Mouse (Mus musculus) liver, adult (tissue): ENCODE measurements around the gene Hist1h2ba.

Source experiments
- GATA4 ChIP-seq: IDR thresholded peaks from 2 replicates; pipeline ENCODE4 v1.6.1; 2014; ENCODE audit warnings: mild to moderate bottlenecking, low read length; ENCODE audit not compliant: insufficient replicate concordance

The Hist1h2ba gene

DNA sequence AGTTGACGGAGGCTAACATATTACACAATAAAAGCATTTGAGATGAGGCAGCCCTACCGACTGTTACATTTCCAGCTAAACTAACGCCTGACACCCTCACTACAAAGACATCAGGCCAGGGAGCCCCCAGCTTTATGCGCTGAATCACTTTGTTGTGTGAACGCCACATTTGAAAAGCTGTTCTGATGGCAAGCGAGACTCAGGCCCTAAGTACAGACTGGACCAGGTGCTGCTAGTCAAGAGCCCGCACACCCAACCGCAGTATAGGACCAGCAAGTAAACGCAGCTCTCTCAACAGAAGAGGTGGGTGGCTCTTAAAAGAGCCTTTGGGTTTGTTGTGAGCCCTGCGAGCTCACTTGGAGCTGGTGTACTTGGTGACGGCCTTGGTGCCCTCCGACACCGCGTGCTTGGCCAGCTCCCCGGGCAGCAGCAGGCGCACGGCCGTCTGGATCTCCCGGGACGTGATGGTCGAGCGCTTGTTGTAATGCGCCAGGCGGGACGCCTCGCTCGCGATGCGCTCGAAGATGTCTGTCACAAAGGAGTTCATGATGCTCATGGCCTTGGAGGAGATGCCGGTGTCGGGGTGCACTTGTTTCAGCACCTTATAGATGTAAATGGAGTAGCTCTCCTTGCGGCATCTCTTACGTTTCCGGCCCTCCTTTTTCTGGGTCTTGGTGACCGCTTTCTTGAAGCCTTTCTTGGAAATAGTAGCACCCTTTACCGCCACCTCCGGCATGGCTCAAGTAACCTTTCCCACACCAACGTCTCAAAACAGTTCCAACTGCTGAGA is at the start of gene Hist1h2ba:
TSS of gene Hist1h2ba (minus strand) at position 736 of the 790 bp plus-strand sequence.
- no peak for TF ChIP-seq GATA4

DNA sequence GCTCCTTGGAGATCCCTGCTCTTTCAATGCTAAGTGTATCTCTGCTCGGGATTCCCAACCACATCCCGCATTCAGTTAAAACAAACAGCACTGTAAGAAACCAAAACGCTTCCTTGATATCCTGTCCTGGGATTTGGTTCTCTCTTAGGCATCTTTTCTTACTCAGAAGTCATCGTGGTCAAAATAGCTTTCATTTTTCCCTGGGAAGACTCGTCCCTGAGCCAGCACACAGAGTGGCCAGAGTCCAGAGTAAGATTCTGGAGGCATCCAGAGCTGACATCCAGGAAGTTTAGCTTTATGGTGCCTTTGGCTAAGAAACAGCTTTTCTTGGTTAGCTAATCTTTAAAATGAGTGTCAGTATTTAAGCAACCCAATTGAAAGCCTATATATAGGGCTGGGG is 38.3 kb upstream of the Hist1h2ba start:
- no peak for TF ChIP-seq GATA4

DNA sequence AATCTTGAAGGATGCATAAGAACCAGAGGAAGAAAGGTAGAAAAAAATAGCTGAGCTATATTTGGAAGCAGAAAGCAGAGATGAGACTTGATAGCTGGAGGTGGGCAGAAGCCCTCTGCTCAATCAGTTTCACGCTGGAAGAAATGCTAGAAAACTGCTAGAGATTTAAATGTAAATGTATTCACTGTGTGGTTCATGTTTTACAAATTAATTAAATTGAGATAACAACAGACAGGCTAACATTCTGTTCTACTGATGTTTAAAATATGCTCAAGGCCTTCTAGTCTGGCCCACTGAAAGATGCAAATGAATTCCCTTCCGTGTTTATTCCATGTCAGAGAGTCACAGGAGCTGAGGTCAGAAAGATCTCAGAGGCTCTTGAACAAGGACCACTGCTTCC is 37.9 kb upstream of the Hist1h2ba start:
- no peak for TF ChIP-seq GATA4

DNA sequence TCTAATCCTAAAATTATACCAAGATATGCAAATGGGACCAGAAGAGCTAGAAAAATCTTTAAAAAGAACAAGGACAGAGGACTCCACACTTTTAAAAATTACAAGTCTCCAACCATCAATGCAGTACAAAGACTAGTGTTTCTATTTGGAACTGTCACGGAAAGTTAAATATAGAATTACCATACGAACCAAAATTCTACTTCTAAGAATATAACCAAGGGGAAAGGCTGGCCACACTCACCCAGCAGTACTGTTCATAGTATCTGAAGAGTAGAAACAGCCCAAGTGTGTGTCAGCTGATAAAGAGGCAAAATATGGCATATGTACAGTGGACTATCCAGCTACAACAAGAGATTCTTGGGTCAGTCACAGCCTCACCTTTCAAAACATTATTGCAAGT is 31.0 kb upstream of the Hist1h2ba start:
- no peak for TF ChIP-seq GATA4

DNA sequence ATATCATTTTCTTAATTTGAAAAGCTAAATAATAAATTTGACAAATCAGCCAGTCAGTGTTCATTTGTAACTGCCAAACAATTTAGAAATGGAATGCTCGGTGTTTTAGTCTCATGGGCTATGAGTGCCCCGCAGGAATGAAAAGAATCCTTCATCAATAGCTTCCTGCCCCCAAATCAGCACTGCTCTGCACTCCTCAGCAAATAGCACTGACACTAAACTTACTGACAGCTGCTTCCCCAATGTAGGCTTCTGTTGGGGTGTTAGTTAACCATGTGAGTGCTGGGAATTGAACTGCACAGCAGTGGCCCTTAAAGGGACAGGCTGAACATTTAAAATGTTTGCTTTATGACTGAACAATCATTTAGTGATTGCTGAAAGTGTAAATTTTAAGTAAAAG is 25.8 kb upstream of the Hist1h2ba start:
- TF ChIP-seq GATA4: no peak

DNA sequence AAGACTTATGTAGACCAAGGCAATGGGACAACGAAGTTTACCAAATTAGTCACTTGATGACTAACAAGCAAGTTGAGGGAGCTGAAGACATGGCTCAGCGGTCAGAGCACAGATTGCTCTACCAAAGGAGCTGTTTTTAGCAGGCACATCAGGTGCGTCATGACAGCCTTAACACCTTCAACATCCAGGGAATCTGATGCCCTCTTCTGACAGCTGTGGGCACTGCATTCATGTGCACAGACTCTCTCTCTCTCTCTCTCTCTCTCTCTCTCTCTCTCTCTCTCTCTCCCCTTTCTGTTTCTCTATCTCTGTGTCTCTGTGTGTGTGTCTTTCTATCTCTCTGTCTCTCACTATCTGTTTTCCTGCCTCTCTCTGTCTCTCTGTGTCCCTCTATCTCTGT is 17.0 kb upstream of the Hist1h2ba start:
- no peak for TF ChIP-seq GATA4

DNA sequence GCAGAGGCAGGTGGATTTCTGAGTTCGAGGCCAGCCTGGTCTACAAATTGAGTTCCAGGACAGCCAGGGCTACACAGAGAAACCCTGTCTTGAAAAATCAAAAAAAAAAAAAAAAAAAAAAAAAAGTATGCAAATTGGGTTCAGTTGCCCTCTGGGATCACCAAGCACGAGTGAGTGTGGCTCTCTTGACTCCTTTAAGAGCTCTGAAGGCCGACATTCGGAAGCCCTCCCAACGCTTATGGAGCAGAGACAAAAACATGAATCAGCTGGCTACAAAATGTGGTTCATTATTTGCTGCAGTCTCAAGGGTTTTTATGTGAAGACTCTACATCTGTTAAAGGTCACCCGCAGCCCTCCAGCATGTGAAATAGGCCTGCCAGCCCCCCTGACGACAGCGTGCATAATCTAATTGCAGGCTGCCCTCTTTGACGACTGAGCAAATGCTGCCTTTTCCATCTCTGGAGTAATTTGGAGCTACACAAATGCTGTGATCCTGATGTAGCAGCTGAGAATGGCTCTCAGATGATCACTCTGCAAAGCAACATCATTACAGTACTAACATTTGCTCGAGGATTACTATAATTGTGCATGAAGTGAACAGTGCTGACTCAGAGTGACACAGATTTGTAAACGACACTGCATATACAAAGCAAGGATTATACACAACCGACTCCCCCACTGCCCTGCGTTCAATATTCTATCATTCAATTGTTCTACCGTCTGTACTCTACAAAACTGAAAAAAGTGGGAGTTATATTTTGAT is 15.7 kb upstream of the Hist1h2ba start:
- no peak for TF ChIP-seq GATA4

DNA sequence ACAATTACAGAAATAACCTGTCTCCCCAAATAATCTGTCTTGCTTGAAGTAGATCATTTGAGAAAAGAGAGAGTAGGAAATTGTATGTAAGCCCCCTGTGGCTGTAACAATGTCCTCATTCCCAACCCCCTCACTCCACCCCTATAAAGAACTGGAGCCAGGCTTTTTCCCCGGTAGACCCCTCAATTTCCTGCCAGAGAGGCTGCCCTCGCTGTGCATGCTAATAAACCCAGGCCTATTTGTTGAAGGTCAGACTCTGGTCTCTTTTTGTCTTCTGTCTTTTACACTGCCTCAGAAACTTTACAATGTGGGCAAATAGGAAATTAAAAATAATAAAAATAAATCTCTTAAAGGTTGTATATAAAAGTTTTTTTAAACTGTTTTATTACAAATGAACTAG is 12.3 kb upstream of the Hist1h2ba start:
- no peak for TF ChIP-seq GATA4

DNA sequence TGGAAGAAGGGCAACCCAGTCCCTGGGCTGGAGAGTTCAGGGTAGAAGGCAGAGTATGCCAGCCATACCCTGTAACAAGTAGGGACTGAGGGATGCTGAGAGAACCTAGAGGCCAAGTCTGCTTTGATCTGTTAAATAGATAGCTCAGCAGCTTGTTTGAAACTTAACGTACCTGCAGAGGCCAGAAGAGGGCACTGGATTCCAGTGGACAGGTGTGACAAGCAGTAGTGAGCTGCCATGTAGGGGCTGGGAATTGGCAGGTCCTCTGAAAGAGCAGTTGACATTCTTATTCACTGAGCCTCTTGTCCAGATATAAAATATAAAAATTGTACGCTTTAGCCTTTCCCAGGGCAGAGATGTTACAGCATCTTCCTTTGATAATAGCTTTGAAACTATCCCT is 8.9 kb upstream of the Hist1h2ba start:
- no peak for TF ChIP-seq GATA4

DNA sequence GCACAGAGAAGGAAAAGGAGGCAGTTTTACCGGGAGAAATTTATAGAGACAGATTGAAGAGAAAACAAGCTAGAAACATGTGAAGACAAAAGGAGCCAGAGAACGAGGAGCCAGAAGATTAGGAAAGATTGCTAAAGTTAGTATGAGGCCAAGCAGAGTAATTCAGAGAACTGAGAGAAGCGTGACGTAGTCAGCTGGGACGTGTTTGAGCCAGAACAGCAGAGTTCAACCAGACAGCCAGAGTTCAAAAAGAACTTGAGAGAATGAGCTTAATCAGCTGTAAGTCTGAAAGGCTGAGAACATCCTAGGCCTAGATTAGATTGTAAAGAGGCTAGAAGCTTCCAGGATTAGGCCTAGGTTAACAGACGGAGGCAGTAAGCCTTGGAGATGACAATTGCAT is 6.3 kb upstream of the Hist1h2ba start:
- no peak for TF ChIP-seq GATA4

DNA sequence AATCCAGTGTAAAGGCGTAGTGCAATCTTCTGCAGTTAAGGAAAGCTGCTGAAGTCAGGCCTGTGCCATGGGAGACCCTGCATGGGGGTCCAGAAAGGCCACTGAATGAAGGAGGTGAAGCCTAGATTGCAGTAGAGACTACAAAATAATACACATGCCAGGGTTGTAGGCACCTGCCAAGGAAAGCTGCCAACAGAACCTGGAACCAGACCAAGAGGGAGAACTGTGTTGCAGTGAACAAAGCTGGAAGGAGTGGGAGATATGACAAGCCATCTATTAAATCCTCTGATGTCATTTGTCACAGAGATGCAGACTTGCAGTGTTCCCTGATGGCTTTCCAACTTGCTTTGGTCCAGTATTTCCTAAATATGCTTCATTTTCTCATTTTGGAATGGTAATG is 4.7 kb upstream of the Hist1h2ba start:
- no peak for TF ChIP-seq GATA4

DNA sequence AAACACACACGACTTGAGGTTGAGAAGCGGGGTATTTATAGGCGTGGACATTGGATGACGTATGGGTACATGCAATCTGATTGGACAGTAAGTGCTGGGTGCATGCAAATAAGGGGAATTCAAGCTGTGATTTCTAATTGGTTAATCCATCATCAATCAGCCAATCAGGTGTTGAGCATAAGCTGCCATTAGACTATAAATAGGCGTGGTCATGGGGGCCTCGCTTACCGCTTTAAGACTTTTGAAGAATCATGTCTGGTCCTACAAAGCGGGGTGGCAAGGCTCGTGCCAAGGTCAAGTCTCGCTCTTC is 210 bp upstream of the Hist1h2ba start, which contains the start of gene Hist1h2aa:
TSS of gene Hist1h2aa (plus strand) at position 252 of the 310 bp plus-strand sequence.
- no peak for TF ChIP-seq GATA4

DNA sequence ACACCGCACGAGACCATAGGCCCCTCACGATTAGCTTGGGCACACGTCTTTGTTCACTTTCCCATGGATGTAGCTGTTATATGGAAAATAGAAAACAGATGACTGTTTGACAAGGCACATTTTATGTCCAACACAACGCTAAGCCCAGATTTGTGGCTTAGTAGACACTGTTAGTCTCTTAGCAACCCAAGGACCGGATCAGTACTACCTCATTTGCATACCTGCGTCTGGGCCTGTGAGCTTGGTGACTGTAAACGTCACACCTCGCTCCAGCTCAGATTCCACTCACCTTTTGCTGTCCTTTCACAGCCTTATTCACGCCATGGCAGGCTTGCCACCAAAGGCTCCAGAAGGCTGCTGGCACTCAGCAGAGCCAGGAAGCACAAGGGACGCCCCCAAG is 3.1 kb downstream of the Hist1h2ba start:
- no peak for TF ChIP-seq GATA4

DNA sequence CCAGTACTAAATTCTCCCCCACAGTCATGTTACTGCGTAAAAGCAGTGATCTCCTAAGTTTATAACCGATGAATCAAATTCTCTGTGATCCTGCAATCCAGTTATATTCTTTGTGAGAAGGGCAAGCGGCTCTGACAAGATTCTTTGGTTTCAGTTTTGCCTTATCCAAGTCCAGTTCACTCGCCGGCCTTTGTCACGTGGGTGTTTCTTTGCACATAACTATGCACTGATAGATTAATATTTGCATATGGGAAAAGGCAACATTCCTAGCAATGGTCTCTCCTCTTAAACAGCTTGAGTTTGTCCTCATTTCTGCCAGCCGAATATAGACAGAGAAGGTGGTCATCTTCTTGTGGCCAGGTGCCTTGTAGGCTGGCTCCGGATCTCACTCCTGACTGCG is 3.5 kb downstream of the Hist1h2ba start:
- TF ChIP-seq GATA4: no peak

DNA sequence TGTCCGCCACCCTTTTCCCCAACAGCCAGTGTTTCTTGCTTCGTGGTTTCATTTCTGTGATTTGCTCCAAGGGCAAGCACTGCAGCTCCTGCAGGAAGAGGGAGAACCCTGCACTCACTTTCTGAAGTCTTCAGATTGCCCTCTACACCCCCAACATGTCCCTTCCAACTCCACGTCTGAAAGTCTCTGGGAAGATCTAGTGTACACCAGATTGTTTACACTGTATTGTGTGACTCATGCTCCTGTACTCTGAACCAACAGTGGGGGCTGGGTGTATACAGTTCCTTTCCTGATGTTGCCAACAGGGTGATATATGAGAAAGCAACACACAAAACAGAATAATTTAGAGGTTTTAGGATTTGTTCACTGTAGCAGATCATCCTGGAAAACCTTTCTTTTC is 5.3 kb downstream of the Hist1h2ba start:
- no peak for TF ChIP-seq GATA4

DNA sequence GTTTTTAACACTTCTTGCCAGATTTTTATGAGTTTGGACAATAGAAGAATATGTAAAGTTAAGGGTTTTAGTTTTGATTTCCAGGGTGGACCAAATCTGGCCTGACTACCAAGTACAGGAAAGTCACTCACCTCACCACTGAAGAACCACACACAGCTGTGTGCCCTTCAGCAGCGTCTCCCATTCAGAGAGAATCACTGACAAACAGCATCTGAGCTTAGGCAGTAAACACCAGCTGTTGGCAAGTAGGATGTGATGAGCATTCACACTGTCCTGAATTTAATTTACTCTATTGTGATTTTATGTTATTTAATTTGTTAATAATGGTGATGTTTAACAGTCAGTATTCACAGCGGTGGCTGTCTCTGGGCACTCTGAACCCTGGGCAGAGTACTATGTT is 8.2 kb downstream of the Hist1h2ba start:
- no peak for TF ChIP-seq GATA4
